Mouse (Mus musculus) kidney, postnatal 0 days (tissue): ENCODE data around the gene Lbh. TPM values are rescaled to one million over a fixed set of nuclear protein-coding genes. Genes with fewer than 3 reads are reported as not detected.

Source experiments
- ATAC-seq: fragments of 200-750 bp; cut with Nextera tagmentation; replicated peaks from 2 replicates; pipeline ENCODE4 v1.8.0; 2017; ENCODE audit warnings: low read depth, moderate number of reproducible peaks, moderate TSS enrichment, moderate library complexity; ENCODE audit not compliant: low FRiP score
- DNase-seq: peaks from one replicate; pipeline ENCODE4 v3.0.0-alpha.2; 2016; ENCODE audit warnings: low spot score
- H3K27ac ChIP-seq: fragments of 300-500 bp; sonication (generic); 2 replicates; pipeline ENCODE4 v1.5.1; 2014; ENCODE audit warnings: mild to moderate bottlenecking
- H3K27me3 ChIP-seq: fragments of 300-500 bp; sonication (generic); 2 replicates; pipeline ENCODE4 v1.6.1; 2014; ENCODE audit warnings: low read length, mixed read lengths; ENCODE audit not compliant: insufficient read depth
- H3K36me3 ChIP-seq: fragments of 300-500 bp; sonication (generic); 2 replicates; pipeline ENCODE4 v1.6.1; 2014; ENCODE audit warnings: low read length, mixed read lengths; ENCODE audit not compliant: insufficient read depth
- H3K4me1 ChIP-seq: fragments of 300-500 bp; sonication (generic); replicated peaks from 2 replicates; pipeline ENCODE4 v1.6.1; 2014; ENCODE audit warnings: antibody characterized with exemption, low read length, mixed read lengths; ENCODE audit not compliant: insufficient read depth
- H3K4me2 ChIP-seq: fragments of 300-500 bp; sonication (generic); 2 replicates; pipeline ENCODE4 v1.6.1; 2014; ENCODE audit warnings: mild to moderate bottlenecking, low read length, moderate library complexity, mixed read lengths
- H3K4me3 ChIP-seq: fragments of 300-500 bp; sonication (generic); replicated peaks from 2 replicates; pipeline ENCODE4 v1.5.1; 2014; ENCODE audit warnings: low read depth, low read length
- H3K9ac ChIP-seq: fragments of 300-500 bp; sonication (generic); 2 replicates; pipeline ENCODE4 v1.6.1; 2014; ENCODE audit warnings: low read depth, low read length
- H3K9me3 ChIP-seq: fragments of 300-500 bp; sonication (generic); replicated peaks from 2 replicates; pipeline ENCODE4 v1.6.1; 2016; ENCODE audit warnings: low read length, inconsistent platforms, mixed read lengths
- CTCF ChIP-seq: IDR thresholded peaks from 2 replicates; pipeline ENCODE4 v1.5.1; 2016; ENCODE audit warnings: antibody characterized with exemption, low read depth, mild to moderate bottlenecking, moderate library complexity
- WGBS: fragments of 180-500 bp; shearing (Covaris S2); extraction: QIAGEN DNeasy Blood & Tissue Kit; methylation state at CpG from one replicate; pipeline ENCODE4 v1.1.7; 2014; 5-methylcytosine and 5-hydroxymethylcytosine counted together
- polyA plus RNA-seq: library from polyadenylated mRNA; unstranded; fragments of >200 nt; fragmentation: Nextera tagmentation; extraction: Ambion mirVana; gene quantifications from 2 replicates; pipeline ENCODE4 v1.2.1, GENCODE M21; 2015

Gene Lbh
- polyA plus RNA-seq, 1 experiment from 2014 or later: 8.9 TPM

GRCm38 (mm10) chr17:72983471-72983870 lies 65.4 kb downstream of the Lbh start:
- Histone ChIP-seq H3K4me1 (no peaks in the 10 kb centered on the region), H3K36me3 (no peaks in the 10 kb centered on the region), H3K27ac (no peak overlapping the region), H3K9ac (no peak overlapping the region), H3K9me3 (no peaks in the 10 kb centered on the region), H3K27me3 (no peaks in the 10 kb centered on the region), H3K4me3 (no peak overlapping the region), H3K4me2 (no peak overlapping the region)
- WGBS: 90% methylated on average over 7 of the region's 7 CpGs
- DNase-seq: no peak
- ATAC-seq: no peak
- TF ChIP-seq CTCF: no peak

- no peak overlapping the region for H3K4me3 ChIP-seq
- H3K9ac ChIP-seq: no peak overlapping the region
- H3K9me3 ChIP-seq: no peaks in the 10 kb centered on the region
- H3K36me3 ChIP-seq: no peaks in the 10 kb centered on the region
- DNase-seq (no peak), ATAC-seq (no peak)
- no peak for TF ChIP-seq CTCF
- H3K4me2 ChIP-seq: no peak overlapping the region
- WGBS: 83% methylated on average over 6 of the region's 6 CpGs
- H3K4me1 ChIP-seq: no peaks in the 10 kb centered on the region
- no peaks in the 10 kb centered on the region for H3K27me3 ChIP-seq
- no peak overlapping the region for H3K27ac ChIP-seq
These were observed 70.9 kb downstream of the Lbh start for GRCm38 (mm10) chr17:72989025-72989424.

Other genes with a start within 250 kb of the Lbh start
- 63.1 and 66.7 TPM in 2 replicates for gene Ypel5, start 81.9 kb upstream of the Lbh start, polyA plus RNA-seq
- gene Lclat1, start 189.7 kb downstream of the Lbh start, polyA plus RNA-seq: 12.5 and 14.5 TPM in 2 replicates